Mouse (Mus musculus): ENCODE results near the gene Macrod2. TPM values are rescaled to one million over a fixed set of nuclear protein-coding genes. Genes with fewer than 3 reads are reported as not detected.

The Macrod2 gene
- polyA plus RNA-seq, 1 experiment from 2014 or later: 26.5 TPM

- Histone ChIP-seq H3K27me3 (ENCODE audit: insufficient read depth, poor library complexity, severe bottlenecking) (no peaks in the 10 kb centered on the region), H3K9me3 (no peaks in the 10 kb centered on the region)
- 85% methylated on average over 2 of the region's 2 CpGs for WGBS
Measured at GRCm38 (mm10) chr2:140521472-140521871, 126.4 kb downstream of the Macrod2 start.

GRCm38 (mm10) chr2:140530214-140530613 lies 135.1 kb downstream of the Macrod2 start:
- no peak for DNase-seq (ENCODE audit: low spot score)
- H3K9me3 ChIP-seq: no peaks in the 10 kb centered on the region
- WGBS: 72% methylated on average over 2 of the region's 2 CpGs
- H3K27me3 ChIP-seq (ENCODE audit: insufficient read depth, poor library complexity, severe bottlenecking): no peaks in the 10 kb centered on the region
- no peak overlapping the region for H3K27ac ChIP-seq
- no peak overlapping the region for H3K4me3 ChIP-seq
- H3K4me1 ChIP-seq: no peaks in the 10 kb centered on the region
- H3K36me3 ChIP-seq: no peaks in the 10 kb centered on the region

More at GRCm38 (mm10) chr2:140521472-140521871, 126.4 kb downstream of the Macrod2 start:
- Histone ChIP-seq H3K36me3 (no peaks in the 10 kb centered on the region), H3K4me1 (no peaks in the 10 kb centered on the region), H3K4me3 (no peak overlapping the region), H3K27ac (no peak overlapping the region)
- no peak for DNase-seq (ENCODE audit: low spot score)

GRCm38 (mm10) chr2:140532024-140532423 lies 136.9 kb downstream of the Macrod2 start:
- no peaks in the 10 kb centered on the region for H3K36me3 ChIP-seq
- WGBS: 66% methylated on average over 3 of the region's 3 CpGs
- H3K27ac ChIP-seq: no peak overlapping the region
- no peaks in the 10 kb centered on the region for H3K4me1 ChIP-seq
- DNase-seq (ENCODE audit: low spot score): no peak
- H3K9me3 ChIP-seq: no peaks in the 10 kb centered on the region
- H3K27me3 ChIP-seq (ENCODE audit: insufficient read depth, poor library complexity, severe bottlenecking): no peaks in the 10 kb centered on the region
- H3K4me3 ChIP-seq: no peak overlapping the region

GRCm38 (mm10) chr2:140532859-140533519 lies 137.9 kb downstream of the Macrod2 start:
- Histone ChIP-seq H3K9me3 (no peaks in the 10 kb centered on the region), H3K27me3 (ENCODE audit: insufficient read depth, poor library complexity, severe bottlenecking) (no peaks in the 10 kb centered on the region), H3K4me3 (no peak overlapping the region), H3K4me1 (no peaks in the 10 kb centered on the region), H3K36me3 (no peaks in the 10 kb centered on the region), H3K27ac (no peak overlapping the region)
- no peak for DNase-seq (ENCODE audit: low spot score)
- 83% methylated on average over 9 of the region's 9 CpGs for whole genome bisulfite sequencing

GRCm38 (mm10) chr2:140533621-140534020 lies 138.5 kb downstream of the Macrod2 start:
- DNase-seq (ENCODE audit: low spot score): no peak
- no peak overlapping the region for H3K4me3 ChIP-seq
- 81% methylated on average over 8 of the region's 8 CpGs for WGBS

GRCm38 (mm10) chr2:140534583-140534982 lies 139.5 kb downstream of the Macrod2 start:
- H3K36me3 ChIP-seq: no peaks in the 10 kb centered on the region
- H3K4me3 ChIP-seq: no peak overlapping the region
- no peaks in the 10 kb centered on the region for H3K9me3 ChIP-seq
- H3K27me3 ChIP-seq (ENCODE audit: insufficient read depth, poor library complexity, severe bottlenecking): no peaks in the 10 kb centered on the region
- WGBS: 80% methylated on average over 3 of the region's 3 CpGs
- no peak overlapping the region for H3K27ac ChIP-seq
- no peak for DNase-seq (ENCODE audit: low spot score)
- H3K4me1 ChIP-seq: no peaks in the 10 kb centered on the region

More at GRCm38 (mm10) chr2:140533621-140534020, 138.5 kb downstream of the Macrod2 start:
- Histone ChIP-seq H3K36me3 (no peaks in the 10 kb centered on the region), H3K27me3 (ENCODE audit: insufficient read depth, poor library complexity, severe bottlenecking) (no peaks in the 10 kb centered on the region), H3K4me1 (no peaks in the 10 kb centered on the region), H3K27ac (no peak overlapping the region), H3K9me3 (no peaks in the 10 kb centered on the region)

GRCm38 (mm10) chr2:140535832-140536571 lies 140.9 kb downstream of the Macrod2 start:
- no peaks in the 10 kb centered on the region for H3K4me1 ChIP-seq
- 94% methylated on average over 5 of the region's 5 CpGs for WGBS
- H3K36me3 ChIP-seq: no peaks in the 10 kb centered on the region
- H3K4me3 ChIP-seq: no peak overlapping the region
- no peak for DNase-seq (ENCODE audit: low spot score)
- H3K9me3 ChIP-seq: no peaks in the 10 kb centered on the region
- no peak overlapping the region for H3K27ac ChIP-seq
- no peaks in the 10 kb centered on the region for H3K27me3 ChIP-seq (ENCODE audit: insufficient read depth, poor library complexity, severe bottlenecking)

GRCm38 (mm10) chr2:140549286-140549685 lies 154.2 kb downstream of the Macrod2 start:
- 85% methylated on average over 2 of the region's 2 CpGs for WGBS
- H3K36me3 ChIP-seq: no peaks in the 10 kb centered on the region
- H3K4me3 ChIP-seq: no peak overlapping the region
- H3K27ac ChIP-seq: no peak overlapping the region
- H3K4me1 ChIP-seq: no peaks in the 10 kb centered on the region
- no peaks in the 10 kb centered on the region for H3K9me3 ChIP-seq
- DNase-seq (ENCODE audit: low spot score): no peak
- no peaks in the 10 kb centered on the region for H3K27me3 ChIP-seq (ENCODE audit: insufficient read depth, poor library complexity, severe bottlenecking)

GRCm38 (mm10) chr2:140561426-140561825 lies 166.3 kb downstream of the Macrod2 start:
- Histone ChIP-seq H3K36me3 (no peaks in the 10 kb centered on the region), H3K27me3 (ENCODE audit: insufficient read depth, poor library complexity, severe bottlenecking) (no peaks in the 10 kb centered on the region), H3K9me3 (no peaks in the 10 kb centered on the region), H3K27ac (no peak overlapping the region), H3K4me3 (no peak overlapping the region), H3K4me1 (no peaks in the 10 kb centered on the region)
- 74% methylated on average over 2 of the region's 2 CpGs for WGBS
- no peak for DNase-seq (ENCODE audit: low spot score)

- WGBS: 82% methylated on average over 6 of the region's 6 CpGs
- Histone ChIP-seq H3K27ac (no peak overlapping the region), H3K4me1 (0 out of 2 replicates have a peak, but pooled peaks cover 3% of the 10 kb centered on the region)
Measured at GRCm38 (mm10) chr2:140570874-140571273, 175.8 kb downstream of the Macrod2 start.

GRCm38 (mm10) chr2:140592537-140593261 lies 197.6 kb downstream of the Macrod2 start:
- H3K36me3 ChIP-seq: no peaks in the 10 kb centered on the region
- H3K4me3 ChIP-seq: no peak overlapping the region
- WGBS: 80% methylated on average over 3 of the region's 3 CpGs
- no peak for DNase-seq (ENCODE audit: low spot score)
- H3K27ac ChIP-seq: no peak overlapping the region
- no peaks in the 10 kb centered on the region for H3K4me1 ChIP-seq
- no peaks in the 10 kb centered on the region for H3K27me3 ChIP-seq (ENCODE audit: insufficient read depth, poor library complexity, severe bottlenecking)
- no peaks in the 10 kb centered on the region for H3K9me3 ChIP-seq

More at GRCm38 (mm10) chr2:140570874-140571273, 175.8 kb downstream of the Macrod2 start:
- no peaks in the 10 kb centered on the region for H3K36me3 ChIP-seq
- H3K9me3 ChIP-seq: no peaks in the 10 kb centered on the region
- DNase-seq (ENCODE audit: low spot score): no peak
- no peaks in the 10 kb centered on the region for H3K27me3 ChIP-seq (ENCODE audit: insufficient read depth, poor library complexity, severe bottlenecking)
- H3K4me3 ChIP-seq: no peak overlapping the region

- no peaks in the 10 kb centered on the region for H3K4me1 ChIP-seq
- H3K27me3 ChIP-seq (ENCODE audit: insufficient read depth, poor library complexity, severe bottlenecking): no peaks in the 10 kb centered on the region
- no peak overlapping the region for H3K27ac ChIP-seq
- H3K9me3 ChIP-seq: no peaks in the 10 kb centered on the region
- no peak overlapping the region for H3K4me3 ChIP-seq
- no peak for DNase-seq (ENCODE audit: low spot score)
- 88% methylated on average over 2 of the region's 2 CpGs for WGBS
- H3K36me3 ChIP-seq: no peaks in the 10 kb centered on the region
Measured at GRCm38 (mm10) chr2:140596906-140597305, 201.8 kb downstream of the Macrod2 start.

- H3K4me3 ChIP-seq: no peak overlapping the region
- no peaks in the 10 kb centered on the region for H3K9me3 ChIP-seq
- WGBS: 87% methylated on average over 2 of the region's 2 CpGs
- H3K27ac ChIP-seq: no peak overlapping the region
- no peak for DNase-seq (ENCODE audit: low spot score)
- no peaks in the 10 kb centered on the region for H3K4me1 ChIP-seq
- no peaks in the 10 kb centered on the region for H3K36me3 ChIP-seq
- H3K27me3 ChIP-seq (ENCODE audit: insufficient read depth, poor library complexity, severe bottlenecking): no peaks in the 10 kb centered on the region
Measured at GRCm38 (mm10) chr2:140615451-140615850, 220.3 kb downstream of the Macrod2 start.

Measured in heart, embryonic 10.5 days (tissue).